Mouse (Mus musculus) embryonic facial prominence, embryonic 11.5 days (tissue): ENCODE measurements around the gene Gm10160. TPM values are rescaled to one million over a fixed set of nuclear protein-coding genes. Genes with fewer than 3 reads are reported as not detected.

Experiments
- ATAC-seq: fragments of 200-750 bp; cut with Nextera tagmentation; replicated peaks from 2 replicates; pipeline ENCODE4 v1.8.0; 2017; ENCODE audit warnings: low read depth; ENCODE audit not compliant: insufficient number of reproducible peaks, low FRiP score, low TSS enrichment
- DNase-seq: peaks from one replicate; pipeline ENCODE4 v3.0.0-alpha.2; 2015; ENCODE audit warnings: low spot score
- H3K27ac ChIP-seq: fragments of 300-500 bp; sonication (generic); replicated peaks from 2 replicates; pipeline ENCODE4 v1.5.1; 2014; ENCODE audit warnings: mild to moderate bottlenecking, low read depth, low read length, control low read depth
- H3K27me3 ChIP-seq: fragments of 300-500 bp; sonication (generic); 2 replicates; pipeline ENCODE4 v1.6.1; 2014; ENCODE audit warnings: mild to moderate bottlenecking, low read length, moderate library complexity, mixed read lengths; ENCODE audit not compliant: control insufficient read depth, insufficient read depth
- H3K36me3 ChIP-seq: fragments of 300-500 bp; sonication (generic); replicated peaks from 2 replicates; pipeline ENCODE4 v1.6.1; 2014; ENCODE audit warnings: low read depth, mild to moderate bottlenecking, low read length, moderate library complexity, mixed read lengths; ENCODE audit not compliant: control insufficient read depth, insufficient read depth
- H3K4me1 ChIP-seq: fragments of 300-500 bp; sonication (generic); 2 replicates; pipeline ENCODE4 v1.6.1; 2014; ENCODE audit warnings: low read length, mixed read lengths; ENCODE audit not compliant: control insufficient read depth, insufficient read depth
- H3K4me2 ChIP-seq: fragments of 300-500 bp; sonication (generic); 2 replicates; pipeline ENCODE4 v1.6.1; 2014; ENCODE audit warnings: low read depth, mild to moderate bottlenecking, control low read depth, low read length, moderate library complexity
- H3K4me3 ChIP-seq: fragments of 300-500 bp; sonication (generic); 2 replicates; pipeline ENCODE4 v1.5.1; 2014; ENCODE audit warnings: low read depth, low read length, control low read depth
- H3K9ac ChIP-seq: fragments of 300-500 bp; sonication (generic); replicated peaks from 2 replicates; pipeline ENCODE4 v1.6.1; 2014; ENCODE audit warnings: mild to moderate bottlenecking, control low read depth, low read length
- H3K9me3 ChIP-seq: fragments of 300-500 bp; sonication (generic); replicated peaks from 2 replicates; pipeline ENCODE4 v1.6.1; 2016; ENCODE audit warnings: mild to moderate bottlenecking, low read length, inconsistent platforms, mixed read lengths; ENCODE audit not compliant: control insufficient read depth
- WGBS: fragments of 180-500 bp; shearing (Covaris S2); extraction: QIAGEN DNeasy Blood & Tissue Kit; methylation state at CpG from one replicate; pipeline ENCODE4 v1.1.7; 2014; 5-methylcytosine and 5-hydroxymethylcytosine counted together
- polyA plus RNA-seq: library from polyadenylated mRNA; unstranded; fragments of >200 nt; fragmentation: Nextera tagmentation; extraction: Ambion mirVana; gene quantifications from 2 replicates; pipeline ENCODE4 v1.2.1, GENCODE M21; 2014

Gm10160 gene
- polyA plus RNA-seq, 1 experiment from 2014 or later: not detected

- ATAC-seq: no peak
- no peak for DNase-seq
- Histone ChIP-seq H3K27me3 (no peaks in the 10 kb centered on the region), H3K4me3 (no peak overlapping the region), H3K36me3 (no peaks in the 10 kb centered on the region), H3K9ac (no peak overlapping the region), H3K4me1 (no peaks in the 10 kb centered on the region), H3K9me3 (no peaks in the 10 kb centered on the region), H3K4me2 (no peak overlapping the region), H3K27ac (no peak overlapping the region)
- 86% methylated on average over 8 of the region's 8 CpGs for WGBS
These were observed 9.6 kb downstream of the Gm10160 start for GRCm38 (mm10) chr7:81846008-81846407.

- Histone ChIP-seq H3K4me2 (no peak overlapping the region), H3K9ac (no peak overlapping the region), H3K36me3 (no peaks in the 10 kb centered on the region), H3K4me1 (no peaks in the 10 kb centered on the region), H3K27me3 (no peaks in the 10 kb centered on the region), H3K9me3 (no peaks in the 10 kb centered on the region), H3K4me3 (no peak overlapping the region), H3K27ac (no peak overlapping the region)
- 81% methylated on average over 3 of the region's 3 CpGs for WGBS
- ATAC-seq: no peak
- DNase-seq: no peak
These were observed 10.3 kb downstream of the Gm10160 start for GRCm38 (mm10) chr7:81845313-81845712.

GRCm38 (mm10) chr7:81844801-81845200 is 10.8 kb downstream of the Gm10160 start:
- ATAC-seq: no peak
- no peak for DNase-seq
- 61% methylated on average over 11 of the region's 11 CpGs for WGBS

GRCm38 (mm10) chr7:81843903-81844302 is 11.7 kb downstream of the Gm10160 start:
- no peaks in the 10 kb centered on the region for H3K27me3 ChIP-seq
- H3K9me3 ChIP-seq: no peaks in the 10 kb centered on the region
- no peak for DNase-seq
- H3K4me3 ChIP-seq: no peak overlapping the region
- no peak for ATAC-seq
- H3K4me2 ChIP-seq: no peak overlapping the region
- H3K9ac ChIP-seq: no peak overlapping the region
- H3K36me3 ChIP-seq: no peaks in the 10 kb centered on the region
- WGBS: 67% methylated on average over 8 of the region's 8 CpGs
- H3K27ac ChIP-seq: no peak overlapping the region
- no peaks in the 10 kb centered on the region for H3K4me1 ChIP-seq

More at GRCm38 (mm10) chr7:81844801-81845200, 10.8 kb downstream of the Gm10160 start:
- no peak overlapping the region for H3K4me2 ChIP-seq
- H3K9ac ChIP-seq: no peak overlapping the region
- H3K9me3 ChIP-seq: no peaks in the 10 kb centered on the region
- H3K4me1 ChIP-seq: no peaks in the 10 kb centered on the region
- H3K36me3 ChIP-seq: no peaks in the 10 kb centered on the region
- no peak overlapping the region for H3K4me3 ChIP-seq
- no peaks in the 10 kb centered on the region for H3K27me3 ChIP-seq
- H3K27ac ChIP-seq: no peak overlapping the region

GRCm38 (mm10) chr7:81842998-81843397 is 12.6 kb downstream of the Gm10160 start:
- no peak overlapping the region for H3K4me2 ChIP-seq
- H3K27ac ChIP-seq: no peak overlapping the region
- H3K4me1 ChIP-seq: no peaks in the 10 kb centered on the region
- no peak overlapping the region for H3K9ac ChIP-seq
- H3K27me3 ChIP-seq: no peaks in the 10 kb centered on the region
- ATAC-seq (no peak), DNase-seq (no peak)
- 60% methylated on average over 1 of the region's 1 CpGs for WGBS
- H3K4me3 ChIP-seq: no peak overlapping the region
- no peaks in the 10 kb centered on the region for H3K9me3 ChIP-seq
- no peaks in the 10 kb centered on the region for H3K36me3 ChIP-seq

- no peak for DNase-seq
- H3K9me3 ChIP-seq: no peaks in the 10 kb centered on the region
- 93% methylated on average over 7 of the region's 7 CpGs for WGBS
These were observed 13.5 kb downstream of the Gm10160 start for GRCm38 (mm10) chr7:81842141-81842540.

GRCm38 (mm10) chr7:81841439-81841838 is 14.2 kb downstream of the Gm10160 start:
- WGBS: 84% methylated on average over 6 of the region's 6 CpGs
- H3K4me3 ChIP-seq: no peak overlapping the region
- H3K9me3 ChIP-seq: no peaks in the 10 kb centered on the region
- no peak for DNase-seq
- no peak overlapping the region for H3K9ac ChIP-seq
- no peaks in the 10 kb centered on the region for H3K36me3 ChIP-seq
- no peak overlapping the region for H3K27ac ChIP-seq
- H3K4me2 ChIP-seq: no peak overlapping the region
- ATAC-seq: no peak
- H3K27me3 ChIP-seq: no peaks in the 10 kb centered on the region
- no peaks in the 10 kb centered on the region for H3K4me1 ChIP-seq

More at GRCm38 (mm10) chr7:81842141-81842540, 13.5 kb downstream of the Gm10160 start:
- Histone ChIP-seq H3K4me1 (no peaks in the 10 kb centered on the region), H3K4me3 (no peak overlapping the region), H3K4me2 (no peak overlapping the region), H3K36me3 (no peaks in the 10 kb centered on the region), H3K9ac (no peak overlapping the region), H3K27me3 (no peaks in the 10 kb centered on the region), H3K27ac (no peak overlapping the region)
- ATAC-seq: no peak

- Histone ChIP-seq H3K27ac (no peak overlapping the region), H3K9me3 (no peaks in the 10 kb centered on the region), H3K4me2 (no peak overlapping the region), H3K4me3 (no peak overlapping the region), H3K4me1 (no peaks in the 10 kb centered on the region), H3K36me3 (no peaks in the 10 kb centered on the region), H3K9ac (no peak overlapping the region), H3K27me3 (no peaks in the 10 kb centered on the region)
- DNase-seq (no peak), ATAC-seq (no peak)
- WGBS: 62% methylated on average over 7 of the region's 7 CpGs
These were observed 14.9 kb downstream of the Gm10160 start for GRCm38 (mm10) chr7:81840661-81841181.
